Mouse (Mus musculus) liver, embryonic 15.5 days (tissue): Measurements from ENCODE around the gene Gm20388. TPM values are rescaled to one million over a fixed set of nuclear protein-coding genes. Genes with fewer than 3 reads are reported as not detected.

Source experiments
- ATAC-seq: fragments of 200-750 bp; cut with Nextera tagmentation; 2 replicates; pipeline ENCODE4 v1.8.0; 2017; ENCODE audit warnings: moderate number of reproducible peaks, mild to moderate bottlenecking, moderate library complexity; ENCODE audit not compliant: insufficient read depth
- H3K27ac ChIP-seq: fragments of 300-500 bp; sonication (generic); replicated peaks from 2 replicates; pipeline ENCODE4 v1.5.1; 2015; ENCODE audit warnings: mild to moderate bottlenecking, inconsistent platforms
- H3K27me3 ChIP-seq: fragments of 300-500 bp; sonication (generic); 2 replicates; pipeline ENCODE4 v1.6.1; 2015; ENCODE audit warnings: mild to moderate bottlenecking, inconsistent platforms
- H3K36me3 ChIP-seq: fragments of 300-500 bp; sonication (generic); replicated peaks from 2 replicates; pipeline ENCODE4 v1.6.1; 2015; ENCODE audit warnings: moderate library complexity, mild to moderate bottlenecking, inconsistent platforms
- H3K4me1 ChIP-seq: fragments of 300-500 bp; sonication (generic); replicated peaks from 2 replicates; pipeline ENCODE4 v1.6.1; 2015; ENCODE audit warnings: inconsistent platforms
- H3K4me2 ChIP-seq: fragments of 300-500 bp; sonication (generic); 2 replicates; pipeline ENCODE4 v1.6.1; 2015; ENCODE audit warnings: moderate library complexity, mild to moderate bottlenecking, inconsistent platforms
- H3K4me3 ChIP-seq: fragments of 300-500 bp; sonication (generic); replicated peaks from 2 replicates; pipeline ENCODE4 v1.5.1; 2015; ENCODE audit warnings: mild to moderate bottlenecking, inconsistent platforms
- H3K9ac ChIP-seq: fragments of 300-500 bp; sonication (generic); 2 replicates; pipeline ENCODE4 v1.6.1; 2015; ENCODE audit warnings: moderate library complexity, mild to moderate bottlenecking, inconsistent platforms
- H3K9me3 ChIP-seq: fragments of 300-500 bp; sonication (generic); replicated peaks from 2 replicates; pipeline ENCODE4 v1.6.1; 2016; ENCODE audit warnings: inconsistent platforms
- WGBS: fragments of 180-500 bp; shearing (Covaris S2); methylation state at CpG from one replicate; pipeline ENCODE4 v1.1.7; 2015; ENCODE audit warnings: mixed read lengths; ENCODE audit not compliant: insufficient replicate concordance; 5-methylcytosine and 5-hydroxymethylcytosine counted together
- polyA plus RNA-seq: library from polyadenylated mRNA; unstranded; fragments of >200 nt; fragmentation: Nextera tagmentation; extraction: Ambion mirVana; gene quantifications from 2 replicates; pipeline ENCODE4 v1.2.1, GENCODE M21; 2015

Gm20388 gene
- polyA plus RNA-seq, 1 experiment from 2014 or later = not detected

- Histone ChIP-seq H3K27me3 (no peaks in the 10 kb centered on the region), H3K27ac (no peak overlapping the region), H3K4me3 (no peak overlapping the region), H3K36me3 (no peaks in the 10 kb centered on the region), H3K4me2 (no peak overlapping the region), H3K9ac (no peak overlapping the region), H3K4me1 (no peaks in the 10 kb centered on the region), H3K9me3 (no peaks in the 10 kb centered on the region)
- no peak for ATAC-seq
- WGBS = 68% methylated on average over 10 of the region's 10 CpGs
Measured at GRCm38 (mm10) chr8:122118097-122118496, 2207.5 kb downstream of the Gm20388 start.

- H3K9me3 ChIP-seq = no peaks in the 10 kb centered on the region
- H3K9ac ChIP-seq = no peak overlapping the region
- 65% methylated on average over 15 of the region's 15 CpGs for WGBS
- ATAC-seq = no peak
- H3K27me3 ChIP-seq = no peaks in the 10 kb centered on the region
- no peaks in the 10 kb centered on the region for H3K36me3 ChIP-seq
- H3K4me3 ChIP-seq = no peak overlapping the region
- no peak overlapping the region for H3K4me2 ChIP-seq
- H3K4me1 ChIP-seq = no peaks in the 10 kb centered on the region
- no peak overlapping the region for H3K27ac ChIP-seq
Measured at GRCm38 (mm10) chr8:122118536-122118935, 2207.9 kb downstream of the Gm20388 start.

GRCm38 (mm10) chr8:122124326-122124725, 2213.7 kb downstream of the Gm20388 start:
- Histone ChIP-seq H3K4me3 (no peak overlapping the region), H3K27ac (no peak overlapping the region), H3K9ac (no peak overlapping the region), H3K27me3 (no peaks in the 10 kb centered on the region), H3K9me3 (no peaks in the 10 kb centered on the region; the same call in 1 of the 2 replicates), H3K4me2 (no peak overlapping the region), H3K36me3 (no peaks in the 10 kb centered on the region), H3K4me1 (no peaks in the 10 kb centered on the region)
- ATAC-seq = no peak
- WGBS = 67% methylated on average over 3 of the region's 3 CpGs

GRCm38 (mm10) chr8:122126659-122127058, 2216.0 kb downstream of the Gm20388 start:
- no peak overlapping the region for H3K27ac ChIP-seq
- H3K4me1 ChIP-seq = no peaks in the 10 kb centered on the region
- no peaks in the 10 kb centered on the region for H3K27me3 ChIP-seq
- no peak overlapping the region for H3K4me3 ChIP-seq
- no peak for ATAC-seq
- no peaks in the 10 kb centered on the region for H3K36me3 ChIP-seq
- WGBS = 57% methylated on average over 8 of the region's 8 CpGs
- H3K9me3 ChIP-seq = no peaks in the 10 kb centered on the region; the same call in 1 of the 2 replicates
- no peak overlapping the region for H3K9ac ChIP-seq
- H3K4me2 ChIP-seq = no peak overlapping the region

- no peaks in the 10 kb centered on the region for H3K4me1 ChIP-seq
- no peaks in the 10 kb centered on the region for H3K9me3 ChIP-seq
- ATAC-seq = no peak
- no peaks in the 10 kb centered on the region for H3K27me3 ChIP-seq
- WGBS = 45% methylated on average over 3 of the region's 3 CpGs
- H3K27ac ChIP-seq = no peak overlapping the region
- no peaks in the 10 kb centered on the region for H3K36me3 ChIP-seq
- H3K9ac ChIP-seq = no peak overlapping the region
- H3K4me3 ChIP-seq = no peak overlapping the region
- H3K4me2 ChIP-seq = no peak overlapping the region
Measured at GRCm38 (mm10) chr8:122134121-122134529, 2223.5 kb downstream of the Gm20388 start.

GRCm38 (mm10) chr8:122135494-122135893, 2224.9 kb downstream of the Gm20388 start:
- no peaks in the 10 kb centered on the region for H3K36me3 ChIP-seq
- no peaks in the 10 kb centered on the region for H3K9me3 ChIP-seq
- H3K4me1 ChIP-seq = no peaks in the 10 kb centered on the region
- H3K27ac ChIP-seq = no peak overlapping the region
- H3K4me2 ChIP-seq = no peak overlapping the region
- ATAC-seq = no peak
- H3K27me3 ChIP-seq = no peaks in the 10 kb centered on the region
- no peak overlapping the region for H3K9ac ChIP-seq
- 29% methylated on average over 5 of the region's 5 CpGs for WGBS
- H3K4me3 ChIP-seq = no peak overlapping the region

- Histone ChIP-seq H3K27ac (no peak overlapping the region), H3K4me1 (no peaks in the 10 kb centered on the region), H3K36me3 (no peaks in the 10 kb centered on the region), H3K9me3 (no peaks in the 10 kb centered on the region), H3K9ac (no peak overlapping the region), H3K4me2 (no peak overlapping the region), H3K27me3 (peaks cover 4% of the 10 kb centered on the region; the same call in 1 of the 2 replicates), H3K4me3 (no peak overlapping the region)
- ATAC-seq = peak; percentile 22; the same call in 1 of the 2 replicates
- 41% methylated on average over 5 of the region's 5 CpGs for WGBS
Measured at GRCm38 (mm10) chr8:122139784-122140183, 2229.1 kb downstream of the Gm20388 start.

GRCm38 (mm10) chr8:122140411-122140810, 2229.8 kb downstream of the Gm20388 start:
- no peak overlapping the region for H3K27ac ChIP-seq
- no peaks in the 10 kb centered on the region for H3K4me1 ChIP-seq
- WGBS = 69% methylated on average over 4 of the region's 4 CpGs
- H3K4me2 ChIP-seq = no peak overlapping the region
- no peak overlapping the region for H3K9ac ChIP-seq
- no peaks in the 10 kb centered on the region for H3K36me3 ChIP-seq
- H3K4me3 ChIP-seq = no peak overlapping the region
- no peaks in the 10 kb centered on the region for H3K9me3 ChIP-seq
- ATAC-seq = no peak
- peaks cover 4% of the 10 kb centered on the region; the same call in 1 of the 2 replicates for H3K27me3 ChIP-seq

GRCm38 (mm10) chr8:122142428-122142827, 2231.8 kb downstream of the Gm20388 start:
- H3K27me3 ChIP-seq = peaks cover 4% of the 10 kb centered on the region; the same call in 1 of the 2 replicates
- WGBS = 66% methylated on average over 4 of the region's 4 CpGs
- H3K36me3 ChIP-seq = no peaks in the 10 kb centered on the region
- no peaks in the 10 kb centered on the region for H3K4me1 ChIP-seq
- ATAC-seq = no peak
- H3K9ac ChIP-seq = no peak overlapping the region
- no peaks in the 10 kb centered on the region for H3K9me3 ChIP-seq
- H3K4me2 ChIP-seq = no peak overlapping the region
- no peak overlapping the region for H3K4me3 ChIP-seq
- no peak overlapping the region for H3K27ac ChIP-seq

GRCm38 (mm10) chr8:122143231-122143630, 2232.6 kb downstream of the Gm20388 start:
- Histone ChIP-seq H3K36me3 (no peaks in the 10 kb centered on the region), H3K4me3 (no peak overlapping the region), H3K27ac (no peak overlapping the region), H3K9ac (no peak overlapping the region), H3K4me1 (no peaks in the 10 kb centered on the region), H3K4me2 (no peak overlapping the region), H3K27me3 (peaks cover 4% of the 10 kb centered on the region; the same call in 1 of the 2 replicates), H3K9me3 (no peaks in the 10 kb centered on the region)
- WGBS = 77% methylated on average over 1 of the region's 1 CpGs
- no peak for ATAC-seq

- Histone ChIP-seq H3K4me1 (no peaks in the 10 kb centered on the region), H3K4me2 (no peak overlapping the region), H3K27ac (no peak overlapping the region), H3K9me3 (no peaks in the 10 kb centered on the region), H3K27me3 (peaks cover 4% of the 10 kb centered on the region; the same call in 1 of the 2 replicates), H3K36me3 (no peaks in the 10 kb centered on the region), H3K9ac (no peak overlapping the region), H3K4me3 (no peak overlapping the region)
- WGBS = 31% methylated on average over 11 of the region's 11 CpGs
- no peak for ATAC-seq
Measured at GRCm38 (mm10) chr8:122144729-122145311, 2234.2 kb downstream of the Gm20388 start.

- Histone ChIP-seq H3K36me3 (no peaks in the 10 kb centered on the region), H3K27me3 (peaks cover 4% of the 10 kb centered on the region; the same call in 1 of the 2 replicates), H3K4me1 (no peaks in the 10 kb centered on the region), H3K9me3 (no peaks in the 10 kb centered on the region), H3K9ac (no peak overlapping the region), H3K27ac (no peak overlapping the region), H3K4me2 (no peak overlapping the region), H3K4me3 (no peak overlapping the region)
- ATAC-seq = no peak
- 54% methylated on average over 4 of the region's 4 CpGs for WGBS
Measured at GRCm38 (mm10) chr8:122149045-122149444, 2238.4 kb downstream of the Gm20388 start.
